8 mouse cellular contexts compared by ENCODE assay signal in the genomic region with DNA sequence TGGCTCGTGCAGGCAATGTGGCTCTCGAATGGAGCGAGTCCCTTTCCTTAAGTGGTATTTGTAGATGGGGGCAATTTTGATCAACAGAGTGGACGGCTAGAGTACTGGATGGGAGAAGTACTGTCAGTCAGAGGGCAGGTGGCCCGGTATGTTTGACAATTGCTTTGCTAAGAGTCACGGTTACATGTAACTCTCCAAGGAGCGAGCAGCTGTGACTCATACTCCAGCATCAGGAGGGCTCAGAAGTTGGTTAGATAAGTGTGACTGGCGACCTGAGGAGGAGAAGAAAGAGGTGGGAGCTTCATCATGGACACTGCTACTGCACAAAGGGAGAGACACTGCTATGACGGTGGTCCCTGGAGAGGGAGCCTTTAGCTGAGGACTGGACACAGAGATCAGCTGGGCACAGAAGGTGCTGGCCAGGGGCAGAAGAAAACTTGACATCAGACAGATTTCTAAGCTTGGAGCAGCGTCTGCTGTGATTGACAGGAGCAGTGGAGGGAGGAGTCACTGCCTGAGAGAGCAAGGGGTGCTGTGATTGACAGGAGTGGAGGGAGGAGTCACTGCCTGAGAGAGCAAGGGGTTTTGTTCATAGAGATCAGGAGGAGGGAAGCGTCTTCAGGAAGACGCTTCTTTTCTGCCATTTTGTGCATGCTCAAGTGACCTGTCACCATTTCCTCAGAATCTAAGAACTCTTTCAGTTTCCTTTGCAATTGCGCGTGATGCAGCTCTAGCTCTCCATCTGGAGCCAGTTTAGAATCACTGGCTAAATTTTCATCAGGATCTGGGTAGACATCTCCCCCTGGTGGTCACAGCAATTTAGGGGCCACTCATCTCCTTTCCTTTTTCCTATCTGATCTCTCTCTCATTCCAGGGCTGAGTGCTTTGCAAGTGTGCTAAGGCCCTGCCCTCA. TPM values are rescaled to one million over a fixed set of nuclear protein-coding genes. Genes with fewer than 3 reads are reported as not detected.
DNase-seq lines count a peak whose midpoint lies in the region; ATAC-seq lines count a peak whose summit lies in the region.

No protein-coding gene starts in this region.

- peak; percentile 71 for DNase-seq in urinary bladder, postnatal 14 days (ENCODE audit: low spot score)
- DNase-seq in urinary bladder, postnatal 10 days (ENCODE audit: low spot score) = no peak
- peak; percentile 71 for DNase-seq in embryo, embryonic 9.5 days (ENCODE audit: extremely low spot score)
- DNase-seq in left cerebral cortex, postnatal 25 days (ENCODE audit: low spot score in 2 of 2) = peak; percentile 76 to 87
- peak; percentile 77 for DNase-seq in mesoderm, embryonic 11.5 days (ENCODE audit: low read depth, low spot score)
- peak; percentile 45 to 48 for DNase-seq in right cerebral cortex, postnatal 36 days (ENCODE audit: low spot score in 2 of 2)

- no peaks in the 10 kb centered on the region for H3K27me3 ChIP-seq in intestine, embryonic 16.5 days (replicated peaks; ENCODE audit: control insufficient read depth, insufficient read depth, low read length)

- no peak overlapping the region for H3K27ac ChIP-seq in intestine, embryonic 16.5 days (ENCODE audit: low read length)

- H3K4me2 ChIP-seq in intestine, embryonic 16.5 days (ENCODE audit: low read depth, low read length) = peak overlapping the region; percentile 27; the same call in 1 of the 2 replicates

- intact Hi-C loops in left cerebral cortex, postnatal 25 days (cut with DNase I) = loop anchor here (1.0 to 5.0 kb wide), 2 partner anchors 155 to 327 kb away; no protein-coding TSS in a partner anchor

- no peak overlapping the region for H3K9ac ChIP-seq in intestine, embryonic 16.5 days (ENCODE audit: low read depth, low read length)

- peak; percentile 85 for ATAC-seq in granulocyte monocyte progenitor cell, adult 5-6 weeks (replicated peaks; ENCODE audit: poor library complexity, severe bottlenecking)
- ATAC-seq in intestine, embryonic 16.5 days = peak; percentile 72

- H3K4me1 ChIP-seq in intestine, embryonic 16.5 days (ENCODE audit: control insufficient read depth, insufficient read depth, low read length) = no peaks in the 10 kb centered on the region

- no peaks in the 10 kb centered on the region for H3K9me3 ChIP-seq in intestine, embryonic 16.5 days (ENCODE audit: control insufficient read depth, low read length)

- peak overlapping the region; percentile 24 for H3K4me3 ChIP-seq in intestine, embryonic 16.5 days (ENCODE audit: low read length)

- WGBS in intestine, embryonic 16.5 days = 58% methylated on average over 14 of the region's 14 CpGs

- no peaks in the 10 kb centered on the region for H3K36me3 ChIP-seq in intestine, embryonic 16.5 days (ENCODE audit: control insufficient read depth, insufficient read depth, low read length)

RNA-seq across cellular contexts. Expression of gene F2rl2, which starts 22.9 kb away (rescaled TPM):
- total RNA-seq in granulocyte monocyte progenitor cell, adult 5-6 weeks (2014; fragmentation: Nextera tagmentation) = not detected in 2 replicates
- 0.09 and 1.1 TPM in 2 replicates for total RNA-seq in granulocyte monocyte progenitor cell, adult 5-6 weeks (2017)
- polyA plus RNA-seq in intestine, embryonic 16.5 days (2015; fragmentation: Nextera tagmentation; extraction: Ambion mirVana) = 0.21 and 0.38 TPM in 2 replicates
- 1 to 10 TPM; 1.1 to 1.5 TPM for total RNA-seq in left cerebral cortex, postnatal 25 days (2021)
